Mouse (Mus musculus): ENCODE results near the gene Sigirr.

The Sigirr gene

DNA sequence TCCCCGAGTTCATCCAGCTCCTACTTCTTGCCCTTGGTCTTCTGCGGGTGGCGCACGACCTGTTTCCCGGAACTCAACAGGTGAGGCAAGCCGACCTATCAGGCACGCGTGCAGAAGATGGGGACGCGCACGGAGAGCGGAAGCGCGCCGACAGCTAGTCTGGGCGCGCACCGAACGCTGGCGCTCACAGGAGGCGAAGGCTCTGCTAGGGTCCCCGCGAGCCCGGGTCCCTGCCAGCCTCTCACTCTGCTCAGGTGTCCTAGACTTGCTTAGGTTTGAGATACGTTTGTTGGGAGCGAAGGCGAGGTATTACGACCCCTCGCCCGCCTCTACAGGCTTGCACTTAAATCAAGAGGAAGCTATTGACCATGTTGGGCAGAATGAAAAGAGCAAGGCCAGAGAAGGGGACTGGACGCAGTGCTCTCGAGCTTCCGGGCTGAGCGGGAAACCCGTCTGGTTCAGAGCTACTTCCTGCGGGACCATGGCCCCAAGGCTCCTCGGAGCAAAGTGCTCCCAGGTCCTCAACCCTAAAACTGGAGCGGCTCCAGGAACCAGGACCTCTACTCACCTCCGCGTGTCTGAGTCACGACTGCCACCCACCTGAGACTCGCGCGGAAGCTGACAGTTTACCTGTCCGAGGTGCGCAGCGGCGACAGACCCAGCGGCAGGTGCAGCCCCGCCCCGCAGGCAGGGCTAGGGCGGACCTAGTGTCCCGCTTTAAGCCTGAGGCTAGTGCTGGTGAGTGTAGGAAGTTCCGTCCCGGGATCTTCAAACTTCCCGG, at the start of gene Sigirr:
Sigirr (minus strand) TSS at position 662 of the 781 bp plus-strand sequence.
- DNase-seq (ENCODE audit: low spot score in 2 of 2): peak; percentile 57 to 63

DNA sequence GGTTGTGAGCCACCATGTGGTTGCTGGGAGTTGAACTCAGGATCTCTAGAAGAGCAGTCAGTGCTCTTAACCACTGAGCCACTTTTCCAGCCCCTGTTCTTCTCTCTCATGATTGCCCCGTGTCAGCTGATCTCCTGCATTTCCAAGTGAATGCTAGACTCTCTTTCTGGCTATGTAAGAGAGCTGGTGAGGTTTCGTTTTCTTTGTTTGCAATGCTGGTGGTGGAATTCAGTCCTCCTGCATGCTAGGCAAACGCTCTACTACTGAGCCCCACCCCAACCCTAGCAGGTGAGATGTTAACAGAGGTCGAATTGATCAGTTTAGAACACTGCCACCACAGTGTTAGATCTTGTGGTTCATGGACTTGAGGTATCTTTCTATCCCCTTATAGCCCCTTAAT, 48.3 kb upstream of the Sigirr start:
- DNase-seq (ENCODE audit: low spot score in 2 of 2): no peak

DNA sequence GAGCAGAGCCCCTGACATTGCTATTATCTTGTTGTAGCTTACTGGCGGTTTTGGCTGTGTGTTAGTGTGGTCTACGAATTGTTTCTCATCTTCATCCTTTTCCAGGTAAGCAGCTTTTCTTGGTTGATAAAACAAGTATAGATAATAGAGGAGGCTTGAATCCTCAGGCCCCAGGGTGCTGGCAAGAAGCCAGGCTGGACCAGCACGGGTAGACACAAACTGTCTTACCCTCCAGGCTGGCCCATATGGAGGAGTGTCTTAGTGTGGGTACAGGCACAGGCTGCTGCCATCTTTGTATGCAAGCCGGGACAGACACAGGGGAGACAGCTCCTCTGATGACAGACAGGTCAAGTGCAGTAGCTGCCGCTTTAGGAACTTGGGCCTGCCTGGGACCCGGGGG, 46.7 kb upstream of the Sigirr start:
- no peak for DNase-seq (ENCODE audit: low spot score in 2 of 2)

DNA sequence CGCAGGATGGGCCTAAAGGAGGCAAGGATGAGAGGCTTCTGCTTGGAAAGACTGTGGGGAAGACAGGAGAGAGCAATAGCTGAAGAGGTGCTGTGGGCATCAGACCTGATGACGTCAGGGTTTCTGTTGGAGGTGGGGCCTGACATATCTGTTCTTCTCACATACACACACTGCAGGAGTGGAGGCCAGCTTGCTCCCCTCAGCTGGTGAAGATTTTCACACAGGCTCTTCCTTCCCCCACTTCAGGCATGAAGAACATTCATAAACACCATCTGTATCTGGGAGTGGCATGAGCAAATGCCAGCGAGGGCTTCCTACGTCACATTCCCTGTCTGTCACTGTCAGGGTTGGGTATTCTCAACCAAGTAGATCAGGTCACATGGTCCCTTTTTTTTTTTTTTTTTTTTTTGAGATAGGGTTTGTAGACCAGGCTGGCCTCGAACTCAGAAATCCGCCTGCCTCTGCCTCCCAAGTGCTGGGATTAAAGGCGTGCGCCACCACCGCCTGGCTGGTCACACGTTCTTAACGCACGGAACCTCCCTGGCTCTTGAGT, 45.7 kb upstream of the Sigirr start:
- no peak for DNase-seq (ENCODE audit: low spot score in 2 of 2)

DNA sequence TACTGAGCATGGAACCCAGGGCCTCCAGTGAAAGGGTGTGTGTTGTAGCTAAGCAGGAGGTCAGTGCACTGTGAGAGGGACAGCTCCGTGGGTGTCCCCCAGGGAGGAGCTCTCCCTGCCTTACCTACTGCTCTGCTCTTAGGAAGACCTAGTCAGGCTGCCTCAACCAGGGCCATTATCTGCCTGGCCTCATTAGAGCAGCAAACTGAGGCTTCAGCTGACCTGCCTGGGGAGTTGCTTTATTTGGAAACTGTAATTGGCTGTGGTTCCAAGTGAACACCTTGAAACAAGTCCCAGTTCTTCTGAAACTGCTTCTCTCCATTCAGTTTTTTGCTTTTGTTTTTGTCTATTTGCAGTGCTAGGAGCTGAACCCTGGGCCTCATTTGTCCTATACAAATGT, 45.0 kb upstream of the Sigirr start:
- DNase-seq (ENCODE audit: low spot score in 2 of 2): no peak

DNA sequence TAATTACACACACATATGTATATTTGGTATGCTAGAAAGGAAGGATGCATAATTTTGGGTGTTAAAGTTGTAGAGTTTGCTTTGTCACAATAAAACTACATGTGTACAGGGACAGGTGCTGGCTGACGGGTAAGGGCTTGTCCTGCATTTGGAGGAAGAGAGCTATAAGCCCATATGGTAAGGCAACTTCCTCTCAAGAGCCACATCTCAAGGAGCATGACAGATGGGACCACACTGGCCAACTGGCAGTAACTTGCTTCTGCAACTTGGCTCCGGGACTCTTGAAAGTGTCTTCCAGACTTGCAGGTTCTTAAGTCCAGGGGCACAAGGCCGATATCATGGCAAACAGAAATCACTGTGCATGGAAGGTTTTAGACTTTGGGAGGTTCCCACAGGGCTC, 44.3 kb upstream of the Sigirr start:
- no peak for DNase-seq (ENCODE audit: low spot score in 2 of 2)

DNA sequence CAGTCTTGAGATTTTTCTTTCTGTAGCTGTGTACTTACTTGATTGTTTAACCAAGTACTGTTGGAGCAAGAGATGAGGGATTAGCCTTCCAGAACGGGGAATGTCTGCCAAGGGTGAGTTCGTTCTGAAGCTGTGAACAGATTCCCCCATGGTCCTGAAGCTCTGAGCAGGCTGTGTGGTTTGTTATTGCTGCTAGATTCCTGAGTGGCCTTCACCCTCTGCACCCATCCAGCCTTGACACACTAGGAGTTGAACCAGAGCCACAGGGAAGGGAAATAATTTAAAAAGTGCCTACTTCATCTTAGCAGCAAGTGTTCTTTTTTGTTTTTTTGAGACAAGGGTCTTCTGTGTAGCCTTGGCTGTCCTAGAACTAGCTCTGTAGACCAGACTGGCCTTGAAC, 43.5 kb upstream of the Sigirr start:
- DNase-seq (ENCODE audit: low spot score in 2 of 2): no peak

DNA sequence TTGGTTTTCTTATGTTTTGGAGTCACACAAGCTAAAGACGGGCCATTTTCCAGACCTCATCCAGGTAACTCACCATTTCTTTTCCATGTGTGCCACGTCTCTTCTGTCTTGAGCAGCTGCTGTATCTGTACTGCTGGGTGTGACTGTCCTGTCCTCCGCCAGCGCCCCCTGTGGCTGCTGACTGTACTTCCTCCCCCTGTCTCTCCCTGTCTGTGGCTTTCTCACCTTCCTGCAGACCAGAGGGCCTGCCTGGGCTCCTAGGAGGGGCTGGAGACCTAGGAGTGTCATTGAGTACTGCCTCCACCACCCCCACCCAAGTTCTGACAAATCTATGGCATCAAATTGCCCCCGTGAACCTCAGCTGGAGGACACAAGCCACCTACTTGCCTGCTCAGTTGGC, 42.7 kb upstream of the Sigirr start:
- DNase-seq (ENCODE audit: low spot score in 2 of 2): no peak

DNA sequence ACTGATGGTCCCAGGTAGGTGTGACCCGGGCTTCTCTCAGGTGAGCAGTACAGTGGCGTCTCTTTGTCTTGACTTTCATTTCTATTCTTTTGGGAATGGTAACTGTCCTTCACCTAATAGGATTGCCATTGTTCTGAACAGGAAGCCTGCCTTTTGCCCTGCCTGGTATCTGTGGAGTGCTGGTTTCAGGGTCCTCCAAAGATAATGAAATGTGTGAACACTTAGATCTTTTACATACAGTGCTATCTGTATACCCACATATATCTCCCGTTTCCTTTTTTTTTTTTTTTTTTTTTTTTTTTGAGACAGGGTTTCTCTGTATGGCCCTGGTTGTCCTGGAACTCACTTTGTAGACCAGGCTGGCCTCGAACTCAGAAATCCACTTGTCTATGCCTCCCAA, 41.0 kb upstream of the Sigirr start:
- DNase-seq (ENCODE audit: low spot score in 2 of 2): no peak

DNA sequence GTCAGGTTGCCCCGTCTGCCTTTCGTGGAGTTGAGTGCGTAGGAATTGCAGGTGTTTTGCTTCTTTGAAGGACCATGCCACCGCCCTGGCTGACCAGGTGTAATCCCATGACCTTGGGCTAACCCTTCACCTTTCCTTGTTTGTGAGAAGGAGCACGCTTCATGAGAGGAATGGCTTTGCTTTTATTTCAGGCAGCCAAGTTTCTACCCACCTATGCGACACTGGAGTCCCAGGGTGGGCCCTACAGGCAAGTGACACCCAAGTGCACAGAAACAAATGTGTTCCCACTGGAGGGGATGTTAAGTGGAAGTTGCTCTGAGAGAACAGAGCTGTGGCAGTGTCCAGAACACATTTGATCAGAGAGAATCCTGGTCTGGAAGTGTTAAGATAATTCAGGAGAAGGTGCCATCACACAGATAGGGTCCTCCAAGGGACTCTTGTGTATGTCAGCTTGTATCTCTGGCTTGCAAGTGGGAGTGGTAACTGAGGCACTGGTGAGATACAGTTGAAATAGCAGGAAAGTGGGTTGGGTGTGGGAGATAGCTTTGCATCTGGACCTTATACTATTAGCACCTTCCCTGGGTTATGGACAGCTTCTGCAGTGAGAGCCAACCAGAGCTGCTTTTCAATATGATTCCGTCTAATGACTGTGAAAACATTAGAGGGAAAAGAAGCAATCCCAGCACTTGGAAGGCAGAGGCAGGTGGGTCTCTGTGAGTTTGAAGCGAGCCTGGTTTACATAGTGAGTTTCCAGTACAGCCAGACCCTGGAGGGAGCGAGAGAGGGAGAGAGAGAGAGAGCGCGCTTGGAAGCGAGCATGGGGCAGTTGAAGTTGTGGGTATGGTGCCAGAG, 31.8 kb upstream of the Sigirr start:
- no peak for DNase-seq (ENCODE audit: low spot score in 2 of 2)

DNA sequence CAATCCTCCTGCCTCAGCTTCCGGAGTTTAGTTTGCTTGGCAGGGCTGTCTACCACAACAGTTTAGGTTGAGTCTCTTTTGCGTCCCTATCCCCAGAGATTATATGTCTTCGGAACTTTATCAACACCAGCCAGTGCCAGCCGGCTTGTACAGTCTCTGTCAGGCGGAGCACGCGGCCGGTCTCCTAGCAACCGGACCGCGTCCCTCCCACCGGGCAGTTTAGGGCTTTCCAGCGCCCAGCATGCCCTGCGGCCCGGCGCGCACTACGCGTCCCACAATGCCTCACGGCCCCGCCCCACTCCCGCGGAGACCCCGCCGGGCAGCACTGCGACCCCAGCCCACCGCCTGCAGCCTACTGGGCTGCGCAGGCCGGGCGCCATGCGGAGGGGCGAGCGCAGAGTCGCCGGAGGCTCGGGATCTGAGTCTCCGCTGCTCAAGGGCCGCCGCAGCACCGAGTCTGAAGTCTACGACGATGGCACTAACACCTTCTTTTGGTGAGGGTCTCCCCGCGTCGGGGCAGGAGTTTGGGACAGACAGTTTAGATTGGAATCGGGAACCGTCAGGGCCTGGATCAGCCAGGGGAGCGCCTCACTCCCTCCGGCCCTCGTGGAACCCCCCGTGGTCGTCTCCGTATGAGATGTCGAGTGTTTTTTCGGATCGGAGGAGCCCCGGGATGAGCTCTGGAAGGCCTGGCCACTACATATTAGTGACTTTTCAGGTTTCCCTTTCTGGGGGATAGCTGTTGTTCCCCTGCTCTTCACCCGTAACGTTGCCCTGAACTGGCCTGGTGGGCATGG, 30.9 kb upstream of the Sigirr start:
- DNase-seq (ENCODE audit: low spot score in 2 of 2): peak; percentile 79 to 87

DNA sequence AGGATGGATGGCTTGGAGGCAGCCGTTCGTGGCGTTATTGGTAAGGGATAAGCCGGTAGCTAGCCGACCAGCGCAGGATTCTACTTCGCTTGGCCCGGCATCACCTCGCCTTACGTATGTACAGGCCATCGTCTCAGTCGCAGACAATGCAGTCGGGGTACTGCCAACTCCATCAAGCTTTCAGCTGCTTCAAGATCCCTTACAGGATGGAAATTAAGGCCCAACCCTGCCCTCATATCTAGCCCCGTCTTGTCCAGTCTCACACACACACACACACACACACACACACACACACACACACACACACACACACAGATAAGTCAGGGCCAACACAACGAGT, 23.1 kb upstream of the Sigirr start:
- DNase-seq (ENCODE audit: low spot score in 2 of 2): no peak

DNA sequence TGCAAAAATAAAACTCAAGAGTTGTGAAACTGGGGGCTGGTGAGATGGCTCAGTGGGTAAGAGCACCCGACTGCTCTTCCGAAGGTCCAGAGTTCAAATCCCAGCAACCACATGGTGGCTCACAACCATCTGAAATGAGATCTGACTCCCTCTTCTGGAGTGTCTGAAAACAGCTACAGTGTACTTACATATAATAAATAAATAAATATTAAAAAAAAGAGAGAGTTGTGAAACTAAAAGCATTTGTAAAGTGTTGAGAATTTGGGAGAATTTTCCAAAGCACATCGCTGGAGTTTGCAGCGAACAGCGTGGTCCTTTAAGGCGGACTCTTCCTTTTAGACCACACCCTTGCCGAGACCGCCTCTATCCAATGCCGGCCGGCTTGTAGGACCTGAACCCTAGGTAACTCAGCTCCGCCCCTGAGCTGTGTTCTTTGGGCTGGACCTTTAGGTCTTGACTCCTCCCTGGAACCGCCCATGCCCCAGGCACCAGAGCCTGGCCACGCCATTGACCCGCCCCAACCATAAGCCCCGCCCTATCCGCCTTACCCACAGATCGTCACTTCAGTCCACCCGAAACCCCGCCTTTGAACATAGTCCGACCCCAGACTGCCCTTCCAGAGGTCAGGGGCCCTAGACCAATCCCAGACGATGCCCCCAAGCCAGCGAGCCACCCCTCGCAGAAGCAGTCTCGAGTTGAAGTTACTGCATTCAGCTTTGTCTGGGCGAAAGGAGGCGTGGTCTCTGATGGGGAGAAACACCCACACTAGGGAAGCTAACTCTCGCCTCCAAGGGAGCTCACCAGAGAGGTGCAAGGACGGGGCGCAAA, 22.5 kb upstream of the Sigirr start:
- peak; percentile 91 to 96 for DNase-seq (ENCODE audit: low spot score in 2 of 2)

DNA sequence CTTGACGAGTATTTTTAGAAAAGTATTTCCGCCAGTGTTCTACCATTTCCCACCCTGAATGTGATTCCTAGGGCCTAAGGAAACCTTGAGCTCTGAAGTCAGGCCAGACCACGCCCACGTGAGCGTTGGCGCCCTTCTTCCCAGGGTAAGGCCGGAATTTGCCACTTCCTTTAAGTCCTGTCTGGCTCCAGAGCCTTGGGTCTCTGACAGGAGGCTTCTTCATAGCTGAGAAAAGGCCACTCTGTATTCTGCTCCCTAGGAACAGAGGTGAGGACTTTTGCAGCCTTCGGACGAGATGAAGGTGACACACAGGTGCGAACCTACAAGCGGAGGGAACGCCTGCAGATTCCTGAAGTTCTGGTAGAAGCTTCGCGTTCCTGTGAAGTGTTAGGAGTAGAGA, 21.9 kb upstream of the Sigirr start, which contains the start of gene Ptdss2:
Ptdss2 (plus strand) TSS at position 138 of the 400 bp plus-strand sequence.
- DNase-seq (ENCODE audit: low spot score in 2 of 2): no peak

DNA sequence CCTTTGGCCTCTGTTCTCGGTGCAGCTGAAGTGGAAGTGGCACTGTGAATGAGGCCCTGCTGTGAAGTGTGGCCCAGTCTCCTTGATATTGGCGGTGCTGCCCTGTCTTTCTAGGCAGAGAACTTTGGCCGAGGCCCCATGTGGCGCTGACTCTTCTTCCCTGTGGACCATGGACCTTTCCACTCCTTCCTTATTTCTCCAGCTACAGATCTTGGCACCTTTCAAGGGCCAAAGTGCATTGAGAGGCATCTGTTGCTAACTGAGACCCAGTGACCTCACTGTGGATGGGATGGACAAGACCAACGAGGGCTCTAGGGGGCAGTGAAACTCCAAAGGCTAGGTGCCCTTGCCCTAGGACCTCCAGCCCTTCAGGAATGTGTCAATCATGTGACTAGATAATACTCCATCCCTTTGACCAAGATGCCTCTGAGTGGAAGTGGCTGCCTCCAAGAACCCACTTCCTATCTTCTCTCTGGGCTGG, 20.7 kb upstream of the Sigirr start:
- peak in 1 of 2 experiments; percentile 27 for DNase-seq (ENCODE audit: low spot score in 2 of 2)

DNA sequence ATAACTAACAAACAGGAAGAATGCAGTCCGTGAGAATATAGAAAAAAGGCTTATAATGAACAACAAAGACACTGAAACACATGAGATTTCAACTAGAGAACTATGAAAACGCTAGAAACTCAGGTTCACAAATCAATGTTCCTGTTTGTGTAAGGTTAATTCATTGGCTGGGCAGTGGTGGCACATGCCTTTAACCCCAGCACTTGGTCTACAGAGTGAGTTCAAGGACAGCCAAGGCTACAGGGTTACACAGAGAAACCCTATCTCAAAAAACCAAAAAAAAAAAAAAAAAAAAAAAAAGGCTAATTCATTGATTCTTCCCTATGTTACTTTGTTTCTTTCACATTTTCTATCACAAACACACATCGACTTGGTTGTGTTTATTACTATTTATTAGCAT, 20.2 kb upstream of the Sigirr start:
- DNase-seq (ENCODE audit: low spot score in 2 of 2): no peak

DNA sequence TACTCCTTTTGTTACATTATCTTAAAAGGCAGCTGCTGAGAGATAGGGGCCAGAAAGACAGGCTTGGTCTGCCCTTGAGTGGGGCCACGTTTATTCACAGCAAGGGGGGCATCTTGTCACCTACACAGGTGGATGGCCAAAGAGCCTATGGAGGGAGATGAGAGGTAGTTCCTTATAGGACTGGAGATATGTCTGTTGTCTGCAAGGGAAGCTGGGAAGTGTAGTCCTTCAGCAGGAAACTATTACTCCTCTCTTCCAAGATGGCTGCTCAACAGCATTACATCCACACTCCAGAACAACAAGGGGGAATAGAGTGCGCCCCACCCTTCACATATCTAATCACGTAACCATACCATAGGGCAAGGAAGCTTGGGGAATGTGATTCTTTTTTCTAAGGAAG, 19.1 kb upstream of the Sigirr start:
- DNase-seq (ENCODE audit: low spot score in 2 of 2): no peak

DNA sequence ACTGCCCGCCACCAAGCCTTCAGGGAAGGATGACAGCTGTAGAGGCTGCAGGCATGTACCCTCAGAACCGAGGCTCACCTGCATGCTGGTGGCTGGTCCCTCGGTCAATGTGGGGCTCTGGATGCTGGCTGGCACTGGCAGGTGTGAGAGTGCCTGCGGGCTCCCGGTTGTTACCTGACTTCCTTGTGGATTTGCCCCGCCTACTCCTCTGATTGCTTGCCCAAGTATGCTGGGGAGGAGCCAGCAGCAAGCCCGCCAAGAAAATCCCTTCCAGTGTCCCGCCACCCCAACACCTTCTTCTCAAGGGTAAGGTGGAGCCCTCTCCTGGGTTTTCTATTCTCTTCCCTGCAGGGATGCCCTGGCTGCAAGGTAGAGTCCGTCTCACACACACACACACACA, 17.3 kb upstream of the Sigirr start, which contains the start of gene Ano9:
Ano9 (minus strand) TSS at position 171 of the 400 bp plus-strand sequence.
- no peak for DNase-seq (ENCODE audit: low spot score in 2 of 2)

DNA sequence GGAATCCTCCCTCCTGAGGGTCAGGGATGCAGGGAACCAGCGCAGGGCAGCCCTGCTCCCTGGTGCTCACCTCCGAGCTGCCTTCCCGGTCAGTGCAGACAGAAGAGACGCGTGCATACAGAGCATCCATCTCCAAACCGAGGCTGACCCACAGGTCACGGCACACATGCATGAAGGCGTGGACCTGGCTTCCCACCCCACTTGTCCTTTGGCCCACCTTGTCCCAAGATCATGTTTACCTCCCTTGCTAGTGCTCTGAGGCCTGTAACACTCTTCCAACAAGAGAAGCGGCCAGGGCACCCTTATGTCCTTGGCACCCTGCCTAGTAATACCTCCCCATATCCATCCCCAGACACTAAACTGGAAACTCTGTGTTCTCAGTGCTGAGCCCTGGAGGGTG, 15.5 kb upstream of the Sigirr start:
- no peak for DNase-seq (ENCODE audit: low spot score in 2 of 2)

DNA sequence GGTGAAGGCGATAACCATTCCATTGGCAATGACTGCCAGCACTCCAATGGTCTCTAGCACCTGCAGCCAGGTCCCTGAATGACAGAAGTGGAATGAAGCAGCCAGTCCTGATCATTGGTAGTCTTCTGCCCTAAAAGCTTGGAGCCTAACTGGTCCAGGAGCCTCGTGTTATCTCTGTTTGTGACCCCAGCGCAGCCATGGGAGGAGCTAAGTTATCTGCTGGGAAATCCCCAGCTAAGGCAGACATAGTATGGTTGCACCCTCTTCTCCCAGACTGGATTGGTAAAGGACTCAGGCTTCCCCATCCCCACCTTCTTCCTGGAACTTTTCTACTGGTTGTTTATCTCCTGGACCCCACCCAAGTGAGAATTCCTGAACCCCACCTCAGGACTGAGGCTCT, 2.8 kb upstream of the Sigirr start:
- DNase-seq (ENCODE audit: low spot score in 2 of 2): no peak

DNA sequence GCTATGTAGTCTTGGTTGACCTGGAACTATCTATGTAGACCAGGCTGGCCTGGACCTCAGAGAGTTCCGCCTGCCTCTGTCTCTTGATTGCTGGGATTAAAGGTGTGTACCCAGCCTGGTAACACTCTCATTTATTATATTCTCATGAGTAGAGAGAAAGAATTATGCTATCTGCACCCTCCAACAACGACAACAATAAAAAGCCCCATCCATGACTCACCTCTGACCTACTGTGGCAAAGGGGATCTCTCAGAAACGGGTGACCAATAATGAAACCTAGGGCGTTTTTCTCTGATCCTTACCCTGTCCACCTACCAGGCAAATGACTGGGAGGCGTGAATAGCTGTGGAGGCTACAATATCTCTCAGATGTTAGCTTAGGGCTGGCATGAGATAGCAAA, 3.2 kb downstream of the Sigirr start:
- no peak for DNase-seq (ENCODE audit: low spot score in 2 of 2)
